Mouse (Mus musculus) right cerebral cortex, postnatal 10 days (tissue): ENCODE measurements around the gene Tma7.
A peak's percentile ranks its signal among the peaks of the same experiment; 100 is the strongest.

Source experiments
- DNase-seq, 2 experiments: peaks; one replicate each; pipeline ENCODE4 v3.0.0; 2021; ENCODE audit warnings: low spot score in 2 of 2

Gene Tma7

GRCm38 (mm10) chr9:109103250-109103649 is 20.9 kb upstream of the Tma7 start:
- no peak for DNase-seq

- DNase-seq = no peak
Observed at GRCm38 (mm10) chr9:109102541-109102940, 20.2 kb upstream of the Tma7 start.

GRCm38 (mm10) chr9:109101933-109102445 is 19.6 kb upstream of the Tma7 start:
- no peak for DNase-seq

GRCm38 (mm10) chr9:109100307-109100928 is 18.0 kb upstream of the Tma7 start:
- DNase-seq = no peak

- DNase-seq = peak; percentile 80 to 84
Observed at GRCm38 (mm10) chr9:109098969-109099368, 16.6 kb upstream of the Tma7 start.

- DNase-seq = no peak
Observed at GRCm38 (mm10) chr9:109098366-109098765, 16.0 kb upstream of the Tma7 start.

GRCm38 (mm10) chr9:109097831-109098230 is 15.4 kb upstream of the Tma7 start:
- peak; percentile 89 for DNase-seq

GRCm38 (mm10) chr9:109097291-109097690 is 14.9 kb upstream of the Tma7 start:
- no peak for DNase-seq

- no peak for DNase-seq
Observed at GRCm38 (mm10) chr9:109096856-109097255, 14.5 kb upstream of the Tma7 start.

GRCm38 (mm10) chr9:109096251-109096661 is 13.9 kb upstream of the Tma7 start:
- DNase-seq = peak; percentile 63 to 64

GRCm38 (mm10) chr9:109095137-109095982 is 13.0 kb upstream of the Tma7 start, which contains the start of gene Plxnb1:
Gene Plxnb1 (plus strand): TSS chr9:109095389.
- DNase-seq = peak; percentile 86 to 89

GRCm38 (mm10) chr9:109094553-109095136 is 12.3 kb upstream of the Tma7 start:
- no peak for DNase-seq

GRCm38 (mm10) chr9:109093786-109094552 is 11.6 kb upstream of the Tma7 start:
- no peak for DNase-seq

- no peak for DNase-seq
Observed at GRCm38 (mm10) chr9:109092799-109093198, 10.4 kb upstream of the Tma7 start.

- no peak for DNase-seq
Observed at GRCm38 (mm10) chr9:109091802-109092201, 9.4 kb upstream of the Tma7 start.

- no peak for DNase-seq
Observed at GRCm38 (mm10) chr9:109090446-109090845, 8.1 kb upstream of the Tma7 start.

- peak; percentile 62 to 71 for DNase-seq
Observed at GRCm38 (mm10) chr9:109087987-109088386, 5.6 kb upstream of the Tma7 start.

- no peak for DNase-seq
Observed at GRCm38 (mm10) chr9:109084922-109085321, 2.5 kb upstream of the Tma7 start.

GRCm38 (mm10) chr9:109081749-109082123 is 651 bp downstream of the Tma7 start:
- no peak for DNase-seq

- no peak for DNase-seq
Observed at GRCm38 (mm10) chr9:109080516-109080915, 1.9 kb downstream of the Tma7 start.

- DNase-seq = peak; percentile 97
Observed at GRCm38 (mm10) chr9:109073661-109074573, 8.5 kb downstream of the Tma7 start, which contains the start of gene Atrip. Gene Atrip (minus strand): TSS chr9:109074124.
